Mouse (Mus musculus) cerebellum, postnatal 14 days (tissue): ENCODE results near the gene Fastkd5.

Experiments
- DNase-seq, 2 experiments: peaks; one replicate each; pipeline ENCODE4 v3.0.0; 2021; ENCODE audit warnings: mixed read lengths in 2 of 2

The Fastkd5 gene

DNA sequence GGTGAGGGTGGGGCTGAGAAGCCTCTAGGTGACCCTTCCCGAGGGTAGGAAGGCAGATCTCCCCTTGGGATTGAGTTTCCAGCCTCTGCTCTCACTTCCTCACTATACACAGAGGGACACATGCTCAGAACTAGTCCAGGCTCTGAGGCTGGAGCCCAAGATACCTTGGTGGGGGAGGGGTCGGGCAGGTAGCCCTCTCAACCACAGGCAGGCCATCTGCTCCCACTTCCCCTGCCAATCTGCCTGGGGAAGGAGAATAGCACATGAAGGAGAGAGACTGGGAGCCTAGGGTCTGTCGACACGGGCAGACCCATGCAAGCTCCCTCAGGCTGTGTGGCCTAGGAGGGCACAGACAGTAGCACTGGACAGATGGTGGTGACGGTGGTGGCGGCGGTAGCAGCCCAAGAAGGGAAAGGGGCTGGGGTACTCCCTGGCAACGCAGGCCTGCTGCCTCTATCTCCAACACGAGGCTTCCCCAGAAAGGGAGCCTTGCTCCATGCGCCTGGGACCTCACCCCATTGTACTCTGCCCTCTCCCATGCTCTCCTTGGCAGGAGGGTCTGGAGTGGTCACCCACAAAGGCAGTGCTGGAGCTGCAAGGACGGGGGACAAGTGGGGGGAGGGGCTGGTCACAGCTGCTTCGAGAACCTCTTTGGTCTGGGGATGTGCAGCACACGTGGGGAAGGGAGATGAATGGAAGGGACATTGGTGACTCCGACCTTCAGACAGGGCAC, 4.3 kb upstream of the Fastkd5 start:
- peak; percentile 97 to 98 for DNase-seq

DNA sequence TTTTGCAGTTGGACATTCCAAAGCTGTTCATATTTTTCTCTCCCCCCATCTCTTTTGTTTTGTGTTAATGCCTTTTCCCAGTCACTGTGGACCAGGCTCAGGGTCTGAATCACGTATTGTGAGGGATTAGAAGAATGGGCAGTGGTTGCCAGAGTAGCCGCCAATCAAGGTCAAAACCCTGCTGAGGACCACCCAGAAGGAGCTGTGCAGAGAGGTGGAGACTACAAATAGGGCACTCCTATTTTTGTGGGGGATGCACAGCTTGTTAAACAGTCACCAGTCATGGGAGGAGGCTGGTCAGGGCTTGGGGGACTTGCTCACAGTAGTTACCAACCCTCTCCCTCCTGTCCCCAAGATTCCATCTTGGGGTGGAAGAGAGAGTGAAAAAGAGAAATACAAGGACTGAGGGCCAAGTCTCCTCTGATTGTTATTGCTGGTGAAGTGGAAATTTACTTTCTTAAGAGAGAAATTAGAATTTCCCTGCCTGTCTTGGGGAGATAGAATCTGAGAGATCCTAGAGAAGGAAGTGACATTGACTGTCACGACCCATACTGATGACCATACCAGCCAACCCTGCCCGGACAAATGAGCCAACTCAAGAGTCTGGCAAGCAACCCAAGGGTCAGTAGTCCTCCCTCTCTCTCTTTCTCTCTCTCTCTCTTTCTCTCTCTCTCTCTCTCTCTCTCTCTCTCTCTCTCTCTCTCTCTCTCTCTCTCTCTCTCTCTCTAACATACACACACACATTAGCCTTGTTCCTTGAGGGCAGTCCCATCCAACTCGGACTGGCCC, 3.3 kb upstream of the Fastkd5 start:
- peak; percentile 45 to 51 for DNase-seq

DNA sequence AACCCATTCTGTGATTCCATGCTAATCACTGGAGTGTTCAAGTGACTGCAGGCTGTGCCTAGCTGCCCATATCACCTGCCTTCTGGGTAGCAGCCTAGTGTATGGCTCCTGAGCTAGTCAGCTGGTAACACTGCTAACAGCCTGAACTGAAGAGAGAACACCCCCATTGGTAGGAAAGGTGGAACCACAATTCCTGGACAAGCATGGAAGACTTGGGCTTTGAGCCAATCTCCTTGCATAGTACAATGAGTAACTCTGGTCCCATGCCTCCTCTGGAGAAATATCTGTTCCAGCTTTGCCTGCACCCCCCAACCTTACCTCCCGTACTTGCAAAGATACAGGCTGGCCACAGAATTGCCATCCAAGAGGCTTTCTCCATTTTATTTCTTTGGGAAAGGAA, 2.6 kb upstream of the Fastkd5 start:
- DNase-seq = peak; percentile 62 to 63

DNA sequence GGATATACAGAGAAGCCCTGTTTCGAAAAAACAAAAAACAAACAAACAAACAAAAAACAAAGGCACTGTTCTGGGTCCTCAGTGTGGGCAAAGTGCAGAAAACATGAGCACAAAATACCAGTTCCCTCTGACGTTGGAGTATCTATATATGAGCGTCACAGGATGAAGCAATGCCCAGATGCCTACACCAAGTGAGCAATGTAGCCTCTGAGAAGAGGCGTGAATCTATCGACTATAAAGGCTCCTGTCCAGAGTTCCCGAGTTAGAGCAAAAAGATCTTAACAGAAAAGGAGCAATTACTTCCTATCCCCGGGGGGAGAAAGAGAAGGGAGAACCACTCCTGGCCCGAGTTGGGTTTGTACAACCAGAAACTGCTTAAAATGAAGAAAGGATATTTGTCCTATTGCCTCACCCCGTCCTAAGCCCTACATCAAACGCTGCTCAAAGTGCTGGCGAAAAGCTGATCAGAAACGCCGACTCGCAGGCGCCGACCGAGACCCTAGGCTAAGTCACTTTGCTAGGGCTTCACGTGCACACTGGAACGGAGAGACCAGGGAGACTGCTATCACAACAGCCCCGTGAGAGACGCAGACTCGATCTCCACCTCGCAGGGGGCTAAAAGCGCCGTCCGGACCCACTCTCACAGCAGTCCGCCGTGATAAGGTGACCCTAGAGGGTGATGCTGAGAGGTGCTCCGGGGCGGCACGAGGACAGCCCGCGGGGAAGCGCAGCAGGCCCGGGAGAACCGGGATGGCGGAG, 568 bp downstream of the Fastkd5 start:
- no peak for DNase-seq

DNA sequence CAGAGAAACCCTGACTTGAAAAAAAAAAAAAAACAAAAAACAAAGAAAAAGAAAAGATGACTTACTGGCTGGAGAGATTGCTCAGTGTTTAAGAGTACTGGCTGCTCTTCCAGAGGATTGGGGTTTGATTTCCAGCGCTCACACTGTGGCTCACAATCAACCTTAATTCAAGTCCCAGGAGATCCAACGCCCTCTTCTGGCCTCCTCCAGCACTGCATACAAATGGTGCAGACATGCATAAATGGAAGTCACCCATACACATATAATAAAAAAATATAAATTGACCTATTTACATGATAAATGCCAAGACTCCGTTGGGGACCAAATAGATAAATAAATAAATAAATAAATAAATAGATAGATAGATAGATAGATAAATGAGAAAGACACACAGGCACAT, 1.4 kb downstream of the Fastkd5 start:
- DNase-seq = peak; percentile 20 to 49

DNA sequence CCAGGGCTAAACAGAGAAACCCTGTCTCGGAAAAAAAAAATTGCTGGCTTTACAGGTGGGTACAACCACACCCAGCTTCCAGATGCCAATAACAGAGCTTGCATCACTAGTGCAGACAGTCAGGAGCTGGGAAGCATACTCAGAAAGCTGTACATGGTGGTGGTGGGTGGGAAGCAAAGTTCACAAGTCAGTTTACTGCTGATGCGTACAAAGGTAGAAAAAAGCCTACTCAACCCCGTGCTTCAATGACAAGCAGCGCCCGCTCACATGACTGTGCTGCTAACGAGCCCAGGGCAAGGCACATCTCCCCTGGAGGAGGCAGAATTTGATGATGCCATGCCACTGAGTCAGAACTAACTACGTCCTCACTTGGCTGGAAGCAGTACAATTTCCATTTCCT, 10.9 kb downstream of the Fastkd5 start:
- no peak for DNase-seq

DNA sequence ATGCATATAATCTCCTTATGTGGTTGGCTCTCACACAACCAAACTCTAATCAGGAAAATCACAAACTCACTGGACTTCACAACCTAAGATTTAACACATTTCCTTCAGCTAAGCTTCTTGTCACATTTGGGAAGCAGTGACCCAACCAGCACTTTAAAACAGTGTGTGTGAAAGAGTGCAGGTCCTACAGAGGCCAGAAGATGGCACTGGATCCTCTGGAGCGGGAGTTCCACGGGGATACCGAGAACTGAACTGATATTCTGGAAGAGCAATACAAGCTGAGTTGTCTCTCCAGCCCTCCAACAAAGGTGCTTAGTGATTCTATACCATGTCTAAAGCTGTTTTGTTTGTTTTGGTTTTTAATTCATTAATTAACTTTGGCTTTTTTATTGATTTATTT, 16.7 kb downstream of the Fastkd5 start:
- DNase-seq = peak; percentile 60 to 72

DNA sequence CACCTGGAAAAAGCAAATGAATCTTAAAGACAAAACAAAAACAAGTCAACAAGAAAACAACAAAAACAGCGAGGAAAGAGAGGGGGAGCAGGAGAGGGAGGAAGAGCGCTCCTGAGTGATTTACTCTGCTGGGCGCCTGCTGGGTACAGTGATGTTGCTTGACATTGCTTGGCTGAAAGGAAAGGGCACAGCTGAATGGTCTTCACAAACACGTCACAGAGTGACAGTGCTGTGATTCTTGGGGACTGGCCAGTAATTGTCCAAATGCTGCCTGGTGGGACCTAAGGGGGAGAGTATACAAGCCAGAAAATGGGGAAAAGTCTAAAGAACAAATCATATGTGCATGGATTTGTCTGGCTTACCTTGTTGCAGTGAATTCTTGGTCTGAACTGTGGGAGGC, 27.6 kb downstream of the Fastkd5 start:
- no peak for DNase-seq

DNA sequence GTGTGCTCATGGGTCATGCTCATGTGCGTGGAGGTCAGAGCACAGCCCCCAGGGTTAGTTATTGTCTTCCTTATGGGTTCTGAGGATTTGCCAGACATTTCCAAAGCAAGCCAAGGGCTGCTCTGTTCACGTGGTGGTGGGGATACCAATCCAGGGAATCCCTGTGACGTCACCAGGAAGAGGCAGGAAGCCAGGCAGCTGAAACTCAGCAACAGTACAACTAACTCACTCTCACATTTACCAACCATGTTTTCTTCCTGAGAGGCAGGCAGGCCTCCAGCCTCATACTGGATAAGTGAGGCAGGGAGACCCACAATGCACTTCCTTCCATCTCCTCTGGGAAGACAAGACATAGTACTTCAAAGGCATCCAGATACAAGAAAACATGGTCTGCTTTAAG, 31.4 kb downstream of the Fastkd5 start:
- no peak for DNase-seq

DNA sequence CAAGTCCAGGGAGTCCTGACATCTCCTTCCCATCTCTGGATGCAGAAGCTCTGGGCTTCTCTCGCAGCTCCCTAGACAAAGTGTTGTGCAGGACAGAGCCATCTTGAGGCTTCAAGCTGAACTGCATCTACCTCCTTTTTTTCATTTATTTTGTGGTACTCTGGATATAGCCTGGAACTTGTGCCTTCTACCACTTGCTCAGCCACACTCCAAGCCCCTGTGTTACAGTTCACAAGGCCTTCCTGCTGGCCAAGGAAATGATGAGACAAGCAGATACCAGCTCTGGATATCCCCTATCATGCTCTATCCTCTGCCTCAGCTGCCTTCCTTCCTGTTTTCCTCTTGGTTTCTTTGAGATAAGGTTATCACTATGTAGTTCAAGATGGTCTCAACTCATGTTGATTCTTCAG, 32.2 kb downstream of the Fastkd5 start:
- peak; percentile 58 to 60 for DNase-seq

DNA sequence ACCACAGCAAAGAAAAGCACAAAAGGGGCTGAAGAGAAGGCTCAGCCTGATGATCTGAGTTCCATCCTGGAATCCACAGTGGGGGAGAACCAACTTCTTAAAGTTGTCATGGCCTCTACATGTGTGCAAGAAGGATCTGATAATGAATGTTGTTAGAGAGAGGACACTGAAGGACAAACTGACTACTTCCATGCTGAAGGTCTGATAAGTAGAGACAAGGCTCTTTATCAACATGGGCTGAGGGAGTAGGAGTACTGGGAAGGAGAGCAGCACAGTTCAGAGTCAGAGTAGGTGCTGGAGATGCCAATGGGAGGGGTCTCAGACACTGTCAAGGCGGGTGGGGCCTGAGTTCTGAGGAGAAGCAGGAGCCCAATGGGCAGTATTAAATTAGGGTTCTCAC, 34.2 kb downstream of the Fastkd5 start:
- no peak for DNase-seq

DNA sequence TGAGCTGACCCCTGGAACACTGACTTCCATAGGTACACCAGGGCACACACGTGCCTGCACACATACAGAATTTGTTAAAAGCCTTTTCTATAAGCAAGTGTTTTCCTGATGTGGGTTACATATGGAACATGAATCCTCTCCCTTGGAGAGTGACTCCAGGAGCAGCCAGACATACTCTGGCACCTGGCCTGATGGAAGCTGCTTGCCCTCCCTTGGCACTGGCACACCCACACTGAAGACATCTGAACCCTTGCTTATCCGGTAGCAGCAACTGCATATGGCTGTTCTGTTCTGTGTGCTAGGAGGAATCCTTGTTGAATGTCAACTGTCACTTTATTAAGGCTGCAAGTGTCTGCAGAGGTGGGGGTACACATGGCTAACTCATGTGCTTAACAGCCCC, 38.8 kb downstream of the Fastkd5 start:
- no peak for DNase-seq

DNA sequence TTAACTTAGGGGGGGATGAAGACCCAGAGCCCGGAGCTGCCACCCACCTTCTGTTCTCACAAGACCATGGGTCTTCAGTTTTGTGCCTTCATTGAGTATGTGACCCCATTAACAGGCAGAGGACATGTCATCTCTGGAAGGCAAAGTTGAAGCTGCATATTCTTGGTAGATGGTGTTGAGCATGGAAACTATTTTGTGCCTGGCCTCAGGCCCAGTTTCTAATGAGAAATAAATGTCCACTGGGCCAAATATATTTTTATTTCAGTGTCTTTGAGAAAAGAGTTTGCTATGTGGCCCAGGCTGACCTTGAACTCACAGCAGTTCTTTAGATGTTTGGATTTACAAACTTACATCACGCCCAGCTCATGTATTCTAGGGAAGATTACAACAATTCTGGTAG, 40.1 kb downstream of the Fastkd5 start:
- no peak for DNase-seq

DNA sequence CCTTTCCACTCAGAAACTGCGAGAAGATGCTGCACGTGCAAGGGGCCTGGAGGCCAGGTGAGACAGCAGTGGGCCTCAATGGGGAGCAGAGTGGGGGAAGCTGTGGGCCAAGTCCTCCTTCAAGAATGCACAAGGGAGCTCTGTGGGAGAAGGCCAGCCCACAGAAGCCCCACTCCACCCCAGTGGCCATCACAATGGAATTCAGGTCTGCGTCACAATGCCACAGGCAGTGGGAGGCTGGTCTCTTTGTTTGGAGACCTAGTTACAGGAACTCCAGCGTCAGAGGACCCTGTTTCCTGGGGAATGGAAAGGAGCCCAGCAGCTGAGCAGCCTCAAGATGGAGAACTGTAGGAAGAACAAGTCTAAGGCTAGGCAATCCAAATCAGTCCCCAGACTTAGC, 40.7 kb downstream of the Fastkd5 start:
- no peak for DNase-seq

DNA sequence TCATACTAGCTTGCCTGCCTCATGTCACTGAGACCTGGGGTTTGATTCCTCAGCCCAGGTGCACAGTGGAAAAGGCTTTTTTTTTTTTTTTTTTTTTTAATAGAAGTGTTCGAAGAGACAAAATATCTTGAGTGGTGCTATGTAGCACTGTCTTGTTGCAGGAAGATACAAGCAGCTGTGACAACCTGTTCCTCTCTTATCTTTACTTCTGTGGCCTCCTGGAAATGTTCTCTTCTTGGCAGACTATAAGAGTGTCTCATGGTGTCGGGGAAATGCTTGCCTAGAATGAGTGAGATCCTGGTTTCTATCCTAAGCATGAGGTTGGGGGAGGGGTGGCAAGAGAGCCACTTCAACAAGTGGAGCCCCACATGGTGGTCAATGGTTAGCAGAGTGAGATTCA, 41.5 kb downstream of the Fastkd5 start:
- no peak for DNase-seq

DNA sequence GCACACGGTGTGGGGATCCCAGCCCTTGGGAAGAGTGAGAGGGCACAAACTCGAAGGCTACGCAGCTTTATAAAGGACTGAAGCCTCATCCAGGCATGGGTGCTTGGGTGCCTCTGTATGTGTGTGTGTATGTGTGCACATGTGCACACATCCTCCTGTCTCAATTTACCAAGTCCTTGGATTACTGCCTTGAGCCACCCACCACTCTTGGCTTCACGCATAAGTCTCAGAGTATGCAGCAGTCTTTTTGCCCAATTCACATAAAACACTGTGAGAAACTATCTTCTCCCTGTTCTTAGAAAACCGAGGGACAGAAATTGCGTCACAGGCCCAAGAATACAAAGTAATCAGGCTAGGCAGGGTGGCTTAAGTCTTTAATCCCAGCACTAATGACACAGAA, 43.8 kb downstream of the Fastkd5 start:
- DNase-seq = no peak

DNA sequence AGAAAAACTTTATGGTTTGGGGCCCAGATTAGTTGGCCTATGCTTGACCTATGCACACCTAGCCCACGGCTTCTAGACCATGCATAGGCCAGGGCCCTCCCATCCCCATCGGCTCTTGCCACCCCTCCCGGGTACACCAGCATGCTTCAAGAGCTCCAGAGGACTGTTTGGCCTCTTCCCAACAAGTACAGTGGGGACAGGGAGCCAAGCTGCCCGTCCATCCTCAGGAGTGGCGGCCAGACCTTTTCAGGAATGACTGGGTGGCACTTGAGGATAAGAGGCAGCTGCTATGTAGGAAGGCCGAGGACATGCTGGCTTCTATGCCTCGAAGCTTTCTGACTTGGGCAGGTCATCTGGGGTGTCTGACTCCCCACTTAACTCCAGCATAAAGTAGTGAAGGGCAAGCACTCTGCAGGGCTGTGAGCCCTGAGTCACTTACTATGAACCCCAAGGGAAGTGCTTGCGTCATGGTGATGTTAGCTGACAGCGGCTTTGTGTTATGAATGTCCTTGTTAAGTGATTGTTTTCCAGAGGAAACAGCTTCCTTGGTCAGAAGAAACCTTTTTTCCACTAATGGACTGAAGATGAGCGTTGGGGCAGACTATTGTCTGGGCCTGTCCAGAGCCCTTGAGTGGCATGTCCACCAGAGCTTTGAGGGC, 45.8 kb downstream of the Fastkd5 start:
- no peak for DNase-seq

DNA sequence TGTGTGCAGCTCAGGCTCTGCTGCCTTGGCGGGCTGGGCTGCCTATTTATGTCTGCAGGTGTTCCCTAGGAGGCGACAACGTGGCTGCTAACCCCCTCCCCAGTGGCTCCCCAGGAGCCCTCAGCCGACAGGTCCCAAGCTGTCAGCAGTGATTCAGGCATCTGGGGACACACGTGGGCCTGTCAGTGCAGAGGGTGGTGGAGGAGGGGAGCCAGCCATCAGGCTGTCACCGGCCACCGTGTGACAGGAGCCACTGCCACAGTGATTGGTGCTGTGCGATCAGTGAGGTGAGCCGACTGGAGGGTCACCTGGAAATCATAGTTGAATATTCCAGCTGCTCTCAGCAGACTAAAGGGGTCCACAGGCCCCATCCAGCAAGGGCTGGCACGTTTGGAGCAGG, 47.3 kb downstream of the Fastkd5 start, which contains the start of gene Avp:
Avp (minus strand) TSS at position 3 of the 400 bp plus-strand sequence.
- DNase-seq = no peak

DNA sequence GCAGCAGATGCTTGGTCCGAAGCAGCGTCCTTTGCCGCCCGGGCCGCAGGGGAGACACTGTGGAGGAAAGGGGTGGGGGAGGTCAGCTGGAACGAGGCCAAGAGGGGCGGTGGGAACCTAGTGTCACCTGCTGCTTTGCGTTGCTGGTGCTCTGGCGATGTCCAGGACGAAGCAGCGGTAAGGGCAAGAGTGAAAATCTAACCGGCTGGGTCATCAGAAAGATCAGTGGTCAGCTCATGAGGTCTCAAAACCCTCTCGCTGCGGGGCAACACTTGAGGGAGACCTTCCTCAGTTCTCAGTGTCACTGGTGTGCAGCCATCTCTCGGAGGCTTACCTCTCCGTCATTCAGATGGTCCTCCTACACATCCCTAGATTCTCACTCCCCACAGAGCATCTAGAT, 48.6 kb downstream of the Fastkd5 start:
- DNase-seq = peak in 1 of 2 experiments; percentile 45

DNA sequence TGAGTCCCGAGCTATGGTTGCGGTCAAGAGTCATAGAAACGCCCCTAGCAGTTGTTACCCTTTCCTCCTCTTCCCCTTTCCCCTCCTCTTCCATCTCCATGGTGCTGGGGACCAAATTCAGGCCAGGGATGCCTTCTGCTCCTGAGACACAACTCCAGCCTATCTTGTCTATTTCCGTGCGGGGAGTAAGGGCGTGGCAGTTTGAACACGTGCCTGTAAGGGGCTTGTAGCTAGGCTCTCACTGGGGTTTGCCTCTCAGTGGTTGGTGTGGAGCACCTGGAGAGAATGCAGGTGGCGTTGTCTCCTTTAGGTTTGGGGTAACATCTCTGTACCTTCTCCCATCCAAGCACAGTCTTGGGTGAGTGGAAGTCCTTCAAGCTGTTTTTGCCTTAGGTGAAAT, 50.0 kb downstream of the Fastkd5 start:
- DNase-seq = no peak

DNA sequence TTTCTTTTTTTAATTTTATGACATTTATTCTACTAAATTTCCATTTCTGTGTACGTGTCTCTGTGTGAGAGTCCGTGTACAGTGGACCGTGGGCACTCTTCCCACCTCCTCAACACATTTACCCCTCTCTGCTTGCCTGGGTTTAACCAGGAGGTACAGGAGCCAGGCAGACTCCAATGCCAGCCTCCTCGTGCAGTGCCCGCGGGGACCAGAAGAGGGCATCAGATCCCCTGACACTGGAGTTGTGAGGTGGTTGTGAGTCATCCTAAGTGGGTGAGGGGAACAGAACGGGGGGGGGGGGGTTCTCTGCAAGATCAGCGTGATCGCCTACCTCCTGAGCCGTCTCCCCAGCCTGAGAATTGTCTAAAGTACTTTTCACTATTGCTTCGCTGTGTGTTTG, 51.7 kb downstream of the Fastkd5 start:
- peak; percentile 73 to 84 for DNase-seq

DNA sequence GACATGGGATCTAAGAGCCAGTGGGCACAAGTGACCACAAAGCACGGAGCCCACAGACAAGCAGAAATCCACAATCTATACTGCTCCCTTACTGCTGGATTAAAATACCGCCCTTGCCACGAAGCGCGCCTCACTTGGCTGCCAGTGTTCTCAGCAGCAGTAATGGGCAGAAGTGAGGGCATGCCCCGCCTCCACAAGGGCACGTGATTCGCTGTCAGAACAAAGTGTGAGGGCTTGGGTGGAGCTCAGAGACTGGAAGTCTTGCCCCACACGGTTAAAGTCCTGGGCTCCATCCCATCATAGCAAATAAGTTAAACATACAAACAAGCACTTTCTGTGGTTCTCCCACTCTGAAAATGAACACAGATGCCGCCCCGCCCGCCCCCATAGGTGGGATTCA, 52.2 kb downstream of the Fastkd5 start:
- DNase-seq = peak in 1 of 2 experiments; percentile 42

DNA sequence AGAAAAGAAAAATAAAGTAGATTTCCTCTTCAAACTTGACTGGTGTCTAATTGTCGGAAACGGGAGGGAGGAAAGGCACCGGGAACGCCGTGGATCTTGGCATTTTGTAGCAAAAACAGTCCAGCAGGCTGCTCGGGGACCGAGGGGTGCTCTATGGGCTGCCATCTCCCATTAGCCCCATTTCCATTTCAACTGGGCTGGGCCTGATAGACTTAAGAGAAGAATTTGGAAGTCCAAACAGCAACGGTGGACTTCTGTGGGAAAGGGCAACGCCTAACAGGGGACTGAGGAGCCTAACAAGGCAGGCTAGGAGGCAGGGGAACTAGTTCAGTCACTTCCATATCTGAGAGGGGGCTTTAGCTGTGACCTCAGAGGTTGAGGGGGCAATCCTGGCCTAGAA, 52.8 kb downstream of the Fastkd5 start:
- DNase-seq = no peak
